In genomic region chr7:62261688-62262114, GRCm38 (mm10) we compare ENCODE assay signal across 11 mouse cellular contexts.
DNase-seq lines count a peak whose midpoint lies in the region; ATAC-seq and TF ChIP-seq lines count a peak whose summit lies in the region.
"Had no signal": no experiment of that assay in that cellular context is flagged by ENCODE, and none has a peak within 500 bp of the region (broad histone marks: within the 10 kb centered on the region; RNA-seq: fewer than 3 reads in every experiment).

No protein-coding gene starts in this region.

- no peak overlapping the region for H3K9ac ChIP-seq in embryonic facial prominence, embryonic 14.5 days (ENCODE audit: low read depth, low read length)
- H3K9ac ChIP-seq in hindbrain, postnatal 0 days (replicated peaks; ENCODE audit: low read length), result no peak overlapping the region
- no peak overlapping the region for H3K9ac ChIP-seq in midbrain, postnatal 0 days (replicated peaks; ENCODE audit: low read length, poor library complexity, severe bottlenecking)
- H3K9ac ChIP-seq: lung, embryonic 14.5 days had no signal

- no peak for TF ChIP-seq CTCF in hindbrain, postnatal 0 days (IDR thresholded peaks at IDR 0.05; ENCODE audit: low read depth)
- TF ChIP-seq CTCF in midbrain, postnatal 0 days (IDR thresholded peaks at IDR 0.05), result peak; percentile 32

- no peak overlapping the region for H3K27ac ChIP-seq in embryonic facial prominence, embryonic 14.5 days (replicated peaks; ENCODE audit: low read depth, low read length)
- H3K27ac ChIP-seq in hindbrain, postnatal 0 days, result no peak overlapping the region
- H3K27ac ChIP-seq in midbrain, postnatal 0 days (ENCODE audit: low read depth, low read length), result peak overlapping the region; percentile 68

- WGBS in embryonic facial prominence, embryonic 14.5 days, result 35% methylated on average over 8 of the region's 8 CpGs
- WGBS in hindbrain, postnatal 0 days, result 32% methylated on average over 8 of the region's 8 CpGs
- 29% methylated on average over 8 of the region's 8 CpGs for whole genome bisulfite sequencing in midbrain, postnatal 0 days

- H3K36me3 ChIP-seq in embryonic facial prominence, embryonic 14.5 days (ENCODE audit: control insufficient read depth, insufficient read depth, low read length), result no peaks in the 10 kb centered on the region
- H3K36me3 ChIP-seq in hindbrain, postnatal 0 days (ENCODE audit: insufficient read depth, low read length), result no peaks in the 10 kb centered on the region
- H3K36me3 ChIP-seq in midbrain, postnatal 0 days (ENCODE audit: insufficient read depth, low read length), result no peaks in the 10 kb centered on the region

- no peak overlapping the region for H3K4me2 ChIP-seq in embryonic facial prominence, embryonic 14.5 days (ENCODE audit: low read depth, low read length)
- H3K4me2 ChIP-seq in hindbrain, postnatal 0 days (ENCODE audit: low read depth, low read length), result no peak overlapping the region
- no peak overlapping the region for H3K4me2 ChIP-seq in midbrain, postnatal 0 days (ENCODE audit: low read depth, low read length, poor library complexity, severe bottlenecking)
- H3K4me2 ChIP-seq: lung, embryonic 14.5 days had no signal

- H3K4me1 ChIP-seq in embryonic facial prominence, embryonic 14.5 days (ENCODE audit: control insufficient read depth, insufficient read depth, low read length), result no peaks in the 10 kb centered on the region
- no peaks in the 10 kb centered on the region for H3K4me1 ChIP-seq in hindbrain, postnatal 0 days (ENCODE audit: insufficient read depth, low read length)
- H3K4me1 ChIP-seq in midbrain, postnatal 0 days (ENCODE audit: insufficient read depth, low read length), result no peaks in the 10 kb centered on the region

- DNase-seq in cerebellum, postnatal 10 days, result peak; percentile 2 to 3
- no peak for DNase-seq in cerebellum, adult 8-10 months
- peak; percentile 41 for DNase-seq in embryonic facial prominence, embryonic 14.5 days (ENCODE audit: low spot score)
- DNase-seq in hindbrain, postnatal 0 days (ENCODE audit: low spot score), result peak; percentile 71
- peak; percentile 75 for DNase-seq in midbrain, postnatal 0 days (ENCODE audit: low spot score)
- no peak for DNase-seq in ovary, adult 18-20 months (ENCODE audit: low spot score)
- DNase-seq in ovary, postnatal 14 days (ENCODE audit: low spot score), result no peak
- no peak for DNase-seq in gastrocnemius, postnatal 4 days (ENCODE audit: low spot score in 2 of 2)
- DNase-seq: heart, postnatal 10 days; kidney, postnatal 4 days; lung, embryonic 14.5 days had no signal

- peak; percentile 79 for ATAC-seq in embryonic facial prominence, embryonic 14.5 days (ENCODE audit: low read depth)
- ATAC-seq in hindbrain, postnatal 0 days, result peak; percentile 85
- peak; percentile 79 for ATAC-seq in midbrain, postnatal 0 days (ENCODE audit: low FRiP score)

- no peaks in the 10 kb centered on the region for H3K27me3 ChIP-seq in embryonic facial prominence, embryonic 14.5 days (replicated peaks; ENCODE audit: control insufficient read depth, insufficient read depth, low read length)
- H3K27me3 ChIP-seq in hindbrain, postnatal 0 days (ENCODE audit: insufficient read depth, low read length), result no peaks in the 10 kb centered on the region
- no peaks in the 10 kb centered on the region for H3K27me3 ChIP-seq in midbrain, postnatal 0 days (ENCODE audit: insufficient read depth, low read length)

- no peak overlapping the region for H3K4me3 ChIP-seq in embryonic facial prominence, embryonic 14.5 days (ENCODE audit: low read depth, low read length)
- H3K4me3 ChIP-seq in hindbrain, postnatal 0 days (ENCODE audit: low read length), result no peak overlapping the region
- no peak overlapping the region for H3K4me3 ChIP-seq in midbrain, postnatal 0 days (ENCODE audit: low read depth, low read length)

- H3K9me3 ChIP-seq in embryonic facial prominence, embryonic 14.5 days (ENCODE audit: control insufficient read depth, low read length), result no peaks in the 10 kb centered on the region
- no peaks in the 10 kb centered on the region for H3K9me3 ChIP-seq in hindbrain, postnatal 0 days (ENCODE audit: low read length)
- 0 out of 2 replicates have a peak, but pooled peaks cover 4% of the 10 kb centered on the region for H3K9me3 ChIP-seq in midbrain, postnatal 0 days (ENCODE audit: low read length)

Comparison
In these comparisons a context has a peak if more than half of its experiments do, and no peak if none do; other contexts are left out.
1. DNase-seq: peak in cerebellum, postnatal 10 days (2 of 2), embryonic facial prominence, embryonic 14.5 days (single experiment), hindbrain, postnatal 0 days (single experiment) and midbrain, postnatal 0 days (single experiment); none in cerebellum, adult 8-10 months (single experiment), ovary, adult 18-20 months (single experiment), ovary, postnatal 14 days (single experiment) and gastrocnemius, postnatal 4 days (0 of 2).
2. Peak in every context shown above with its lines, with median percentiles within 50 percentile points of each other: ATAC-seq.